9 mouse cellular contexts compared by ENCODE assay signal in genomic region chr17:45544001-45544872, GRCm38 (mm10). TPM values are rescaled to one million over a fixed set of nuclear protein-coding genes. Genes with fewer than 3 reads are reported as not detected.
DNase-seq lines count a peak whose midpoint lies in the region; ATAC-seq and TF ChIP-seq lines count a peak whose summit lies in the region.
"Had no signal": no experiment of that assay in that cellular context is flagged by ENCODE, and none has a peak within 500 bp of the region (broad histone marks: within the 10 kb centered on the region; RNA-seq: fewer than 3 reads in every experiment).

No protein-coding gene starts in this region.

- no peak for TF ChIP-seq RAD21 in MEL (IDR thresholded peaks at IDR 0.05; ENCODE audit: low read depth, low read length)

- no peak for TF ChIP-seq EP300 in MEL (IDR thresholded peaks at IDR 0.05; ENCODE audit: low read depth in 1 of 2, low read length in 2 of 2)

- H3K4me3 ChIP-seq in kidney, embryonic 15.5 days (replicated peaks): peak overlapping the region; percentile 37
- H3K4me3 ChIP-seq in MEL (ENCODE audit: control insufficient read depth in 1 of 2, insufficient read depth in 1 of 2, low read depth in 2 of 2, low read length in 2 of 2): no peak overlapping the region; a peak in 1 of 4 replicates
- no peak overlapping the region for H3K4me3 ChIP-seq in intestine, postnatal 0 days (ENCODE audit: low read depth, low read length)

- DNase-seq in kidney, postnatal 4 days: no peak
- DNase-seq in MEL (ENCODE audit: low read depth, low spot score): peak; percentile 62
- peak; percentile 74 to 78 for DNase-seq in cerebellum, postnatal 14 days
- DNase-seq in layer of hippocampus, postnatal 25 days (ENCODE audit: extremely low spot score in 1 of 2, low spot score in 1 of 2): no peak
- DNase-seq in layer of hippocampus, adult 11-12 months (ENCODE audit: low spot score): no peak
- DNase-seq in adrenal gland, adult (ENCODE audit: inconsistent age in 2 of 2, low spot score in 1 of 2): no peak

- no peak for ATAC-seq in kidney, embryonic 15.5 days (replicated peaks; ENCODE audit: low FRiP score)
- ATAC-seq in intestine, postnatal 0 days: no peak

- WGBS in kidney, embryonic 15.5 days: 10% methylated on average over 24 of the region's 24 CpGs
- 27% methylated on average over 24 of the region's 24 CpGs for WGBS in intestine, postnatal 0 days

- H3K9ac ChIP-seq in kidney, embryonic 15.5 days: no peak overlapping the region
- no peak overlapping the region for H3K9ac ChIP-seq in MEL (ENCODE audit: control insufficient read depth, low read depth, low read length, poor library complexity, severe bottlenecking)
- H3K9ac ChIP-seq in intestine, postnatal 0 days (ENCODE audit: low read depth, low read length): no peak overlapping the region

- peaks cover 25% of the 10 kb centered on the region for H3K4me1 ChIP-seq in kidney, embryonic 15.5 days
- H3K4me1 ChIP-seq in MEL (ENCODE audit: control insufficient read depth in 1 of 2, insufficient read depth in 2 of 2, low read length in 2 of 2): peaks cover 0 to 8% of the 10 kb centered on the region in 2 experiments; a peak in 1 of 4 replicates
- no peaks in the 10 kb centered on the region for H3K4me1 ChIP-seq in intestine, postnatal 0 days (replicated peaks; ENCODE audit: control insufficient read depth, insufficient read depth, low read length)

- no peak for TF ChIP-seq CTCF in MEL (IDR thresholded peaks at IDR 0.05 in 2 of 3, conservative IDR thresholded peaks at IDR 0.05 in 1 of 3; ENCODE audit: control insufficient read depth in 1 of 3, insufficient read depth in 1 of 3, low read depth in 2 of 3, low read length in 3 of 3, poor library complexity in 1 of 3, severe bottlenecking in 1 of 3)
- TF ChIP-seq CTCF in intestine, postnatal 0 days (IDR thresholded peaks at IDR 0.05; ENCODE audit: low read depth): no peak

- no peak for TF ChIP-seq POLR2A in MEL (IDR thresholded peaks at IDR 0.05; ENCODE audit: control insufficient read depth in 1 of 2, insufficient read depth in 1 of 2, low read depth in 1 of 2, low read length in 2 of 2, poor library complexity in 1 of 2)

- peak overlapping the region; percentile 64 for H3K4me2 ChIP-seq in kidney, embryonic 15.5 days
- 0 out of 2 replicates have a peak overlapping the region, but pooled peaks have one; percentile 35 for H3K4me2 ChIP-seq in intestine, postnatal 0 days (replicated peaks; ENCODE audit: low read depth)

- no peaks in the 10 kb centered on the region for H3K36me3 ChIP-seq in kidney, embryonic 15.5 days
- H3K36me3 ChIP-seq in MEL (ENCODE audit: control insufficient read depth in 1 of 2, insufficient read depth in 2 of 2, low read length in 2 of 2): no peaks in the 10 kb centered on the region
- H3K36me3 ChIP-seq in intestine, postnatal 0 days (ENCODE audit: control insufficient read depth, insufficient read depth): peaks cover 3% of the 10 kb centered on the region; the same call in 1 of the 2 replicates

- peaks cover 98% of the 10 kb centered on the region for H3K27me3 ChIP-seq in kidney, embryonic 15.5 days
- H3K27me3 ChIP-seq in MEL (ENCODE audit: control insufficient read depth in 1 of 2, insufficient read depth in 2 of 2, low read length in 2 of 2): peaks cover 2% of the 10 kb centered on the region in 2 experiments; a peak in 2 of 4 replicates
- H3K27me3 ChIP-seq in intestine, postnatal 0 days (replicated peaks; ENCODE audit: control insufficient read depth, insufficient read depth, low read length): peaks cover 74% of the 10 kb centered on the region

- H3K27ac ChIP-seq in kidney, embryonic 15.5 days: no peak overlapping the region
- no peak overlapping the region for H3K27ac ChIP-seq in MEL (ENCODE audit: control insufficient read depth, low read depth, low read length)
- H3K27ac ChIP-seq in intestine, postnatal 0 days (ENCODE audit: low read depth, low read length): no peak overlapping the region

- no peaks in the 10 kb centered on the region for H3K9me3 ChIP-seq in kidney, embryonic 15.5 days (replicated peaks)
- H3K9me3 ChIP-seq in MEL (replicated peaks; ENCODE audit: insufficient read depth, low read length): no peaks in the 10 kb centered on the region
- H3K9me3 ChIP-seq in intestine, postnatal 0 days (ENCODE audit: control insufficient read depth): no peaks in the 10 kb centered on the region

- no peaks in the 10 kb centered on the region for H3K79me2 ChIP-seq in MEL (ENCODE audit: control insufficient read depth, insufficient read depth, low read length, poor library complexity)

TF ChIP-seq in MEL, 35 proteins besides CTCF, POLR2A, EP300 and RAD21:
- TF ChIP-seq ZNF384 (IDR thresholded peaks at IDR 0.05; ENCODE audit: low read depth, low read length) (peak; percentile 94), CHD2 (IDR thresholded peaks at IDR 0.05; ENCODE audit: low read length) (no peak)

RNA-seq across cellular contexts. Expression of gene Tmem151b, which starts 5.2 kb away (rescaled TPM):
- 3.1 and 3.4 TPM in 2 replicates for polyA plus RNA-seq in kidney, embryonic 15.5 days (2015; fragmentation: Nextera tagmentation; extraction: Ambion mirVana)
- total RNA-seq in MEL (2012; rRNA removed): 0.15 and 0.33 TPM in 2 replicates
- 1 to 10 TPM in 1 of 2 experiments, not detected in 1; 1.1 TPM for polyA plus RNA-seq in MEL (2012; ENCODE audit: insufficient read depth in 1 of 2, insufficient read length in 2 of 2, low read depth in 1 of 2, low replicate concordance in 2 of 2, missing spikeins in 1 of 2)
- 0.68 TPM in 2 replicates for polyA plus RNA-seq in intestine, postnatal 0 days (2015; fragmentation: Nextera tagmentation; extraction: Ambion mirVana)
- total RNA-seq in layer of hippocampus, postnatal 25 days (2021): 100 to 1,000 TPM; 113 to 114 TPM

RNA-seq across cellular contexts. Expression of gene Nfkbie, which starts 11.3 kb away (rescaled TPM):
- polyA plus RNA-seq in kidney, embryonic 15.5 days (2015; fragmentation: Nextera tagmentation; extraction: Ambion mirVana): 5.3 and 5.7 TPM in 2 replicates
- total RNA-seq in MEL (2012; rRNA removed): 2.7 and 3.3 TPM in 2 replicates
- polyA plus RNA-seq in MEL (2012; ENCODE audit: insufficient read depth in 1 of 2, insufficient read length in 2 of 2, low read depth in 1 of 2, low replicate concordance in 2 of 2, missing spikeins in 1 of 2): 1 to 10 TPM in 1 of 2 experiments, not detected in 1; 5.7 TPM
- 3.8 and 4.0 TPM in 2 replicates for polyA plus RNA-seq in intestine, postnatal 0 days (2015; fragmentation: Nextera tagmentation; extraction: Ambion mirVana)
- 1 to 10 TPM; 2.6 to 3.2 TPM for total RNA-seq in layer of hippocampus, postnatal 25 days (2021)

RNA-seq across cellular contexts. Expression of gene Slc35b2, which starts 19.4 kb away (rescaled TPM):
- polyA plus RNA-seq in kidney, embryonic 15.5 days (2015; fragmentation: Nextera tagmentation; extraction: Ambion mirVana): 142 TPM in 2 replicates
- total RNA-seq in MEL (2012; rRNA removed): 65.8 and 81.7 TPM in 2 replicates
- polyA plus RNA-seq in MEL (2012; ENCODE audit: insufficient read depth in 1 of 2, insufficient read length in 2 of 2, low read depth in 1 of 2, low replicate concordance in 2 of 2, missing spikeins in 1 of 2): 100 to 1,000 TPM in 1 of 2 experiments, not detected in 1; 111 TPM
- polyA plus RNA-seq in intestine, postnatal 0 days (2015; fragmentation: Nextera tagmentation; extraction: Ambion mirVana): 77.7 and 79.5 TPM in 2 replicates
- 10 to 100 TPM; 36.1 to 38.7 TPM for total RNA-seq in layer of hippocampus, postnatal 25 days (2021)

RNA-seq across cellular contexts. Expression of gene Tcte1, which starts 21.0 kb away (rescaled TPM):
- polyA plus RNA-seq in kidney, embryonic 15.5 days (2015; fragmentation: Nextera tagmentation; extraction: Ambion mirVana): 0.14 and 0.22 TPM in 2 replicates
- total RNA-seq in MEL (2012; rRNA removed): not detected in 2 replicates
- not detected for polyA plus RNA-seq in MEL (2012; ENCODE audit: insufficient read depth in 1 of 2, insufficient read length in 2 of 2, low read depth in 1 of 2, low replicate concordance in 2 of 2, missing spikeins in 1 of 2)
- polyA plus RNA-seq in intestine, postnatal 0 days (2015; fragmentation: Nextera tagmentation; extraction: Ambion mirVana): not detected in 2 replicates
- 1 to 10 TPM in 1 of 2 experiments, under 1 TPM in 1; 0.74 to 1.2 TPM for total RNA-seq in layer of hippocampus, postnatal 25 days (2021)
- total RNA-seq: neutrophil, adult 5-6 weeks had no signal

RNA-seq across cellular contexts. Expression of gene Hsp90ab1, which starts 28.8 kb away (rescaled TPM):
- polyA plus RNA-seq in kidney, embryonic 15.5 days (2015; fragmentation: Nextera tagmentation; extraction: Ambion mirVana): 1,881 and 1,940 TPM in 2 replicates
- total RNA-seq in MEL (2012; rRNA removed): 1,032 and 1,220 TPM in 2 replicates
- polyA plus RNA-seq in MEL (2012; ENCODE audit: insufficient read depth in 1 of 2, insufficient read length in 2 of 2, low read depth in 1 of 2, low replicate concordance in 2 of 2, missing spikeins in 1 of 2): over 10,000 TPM in 1 of 2 experiments, 1,000 to 10,000 TPM in 1; 4,130 to 27,726 TPM
- 483 and 505 TPM in 2 replicates for polyA plus RNA-seq in intestine, postnatal 0 days (2015; fragmentation: Nextera tagmentation; extraction: Ambion mirVana)
- total RNA-seq in layer of hippocampus, postnatal 25 days (2021): 1,000 to 10,000 TPM; 1,671 to 1,815 TPM

Comparison
In these comparisons a context has a peak if more than half of its experiments do, and no peak if none do; other contexts are left out.
1. DNase-seq: peak in MEL (single experiment) and cerebellum, postnatal 14 days (2 of 2); none in kidney, postnatal 4 days (0 of 2), layer of hippocampus, postnatal 25 days (0 of 2), layer of hippocampus, adult 11-12 months (single experiment) and adrenal gland, adult (0 of 2).